Mouse (Mus musculus) myocyte (in vitro differentiated cells): ENCODE measurements around the gene Cchcr1. TPM values are rescaled to one million over a fixed set of nuclear protein-coding genes. Genes with fewer than 3 reads are reported as not detected.

Experiments
- H3K27me3 ChIP-seq: one replicate; pipeline ENCODE4 v1.6.1; 2011; ENCODE audit not compliant: control insufficient read depth, insufficient read depth, insufficient read length
- H3K36me3 ChIP-seq: one replicate; pipeline ENCODE4 v1.6.1; 2011; ENCODE audit not compliant: control insufficient read depth, insufficient read depth
- H3K4me2 ChIP-seq: one replicate; pipeline ENCODE4 v1.6.1; 2011; ENCODE audit warnings: low read depth, control low read depth
- H3K4me3 ChIP-seq: one replicate; pipeline ENCODE4 v1.5.1; 2011; ENCODE audit warnings: mild to moderate bottlenecking, control low read depth, moderate library complexity
- H3K79me2 ChIP-seq: one replicate; pipeline ENCODE4 v1.6.1; 2011; ENCODE audit not compliant: control insufficient read depth, insufficient read depth
- H3ac ChIP-seq: one replicate; pipeline ENCODE4 v1.6.1; 2011; ENCODE audit not compliant: control insufficient read depth, insufficient read length
- CEBPB ChIP-seq: IDR thresholded peaks from 2 replicates; pipeline ENCODE4 v1.6.1; 2011; ENCODE audit warnings: mild to moderate bottlenecking, moderate library complexity; ENCODE audit not compliant: poor library complexity, insufficient read depth, severe bottlenecking
- E2F4 ChIP-seq: IDR thresholded peaks from one replicate; pipeline ENCODE4 v1.6.1; 2011; ENCODE audit warnings: mild to moderate bottlenecking, control low read depth, moderate library complexity; ENCODE audit not compliant: insufficient read depth
- MAX ChIP-seq: IDR thresholded peaks from one replicate; pipeline ENCODE4 v1.6.1; 2011; ENCODE audit warnings: low read depth, mild to moderate bottlenecking, control low read depth
- MYOD1 ChIP-seq, 3 experiments: IDR thresholded peaks; one replicate each; pipeline ENCODE4 v1.6.1; 2011; ENCODE audit warnings: control low read depth in 2 of 3, low read depth in 2 of 3, mild to moderate bottlenecking in 2 of 3, moderate library complexity in 1 of 3; ENCODE audit not compliant: insufficient read length in 2 of 3, control insufficient read depth in 1 of 3
- MYOG ChIP-seq, 3 experiments: IDR thresholded peaks; one replicate each; pipeline ENCODE4 v1.6.1; 2011; ENCODE audit warnings: control low read depth in 2 of 3, low read depth in 2 of 3, mild to moderate bottlenecking in 2 of 3; ENCODE audit not compliant: insufficient read length in 2 of 3, control insufficient read depth in 1 of 3, insufficient read depth in 1 of 3
- POLR2A ChIP-seq: IDR thresholded peaks from one replicate; pipeline ENCODE4 v1.6.1; 2011; ENCODE audit warnings: low read depth, mild to moderate bottlenecking, control low read depth, moderate library complexity; ENCODE audit not compliant: insufficient read length
- POLR2AphosphoS2 ChIP-seq: IDR thresholded peaks from one replicate; pipeline ENCODE4 v1.6.1; 2011; ENCODE audit warnings: low read depth, control low read depth; ENCODE audit not compliant: insufficient read length
- REST ChIP-seq: IDR thresholded peaks from one replicate; pipeline ENCODE4 v1.6.1; 2011; ENCODE audit warnings: mild to moderate bottlenecking, control low read depth, moderate library complexity; ENCODE audit not compliant: insufficient read depth, insufficient read length
- SRF ChIP-seq: IDR thresholded peaks from one replicate; pipeline ENCODE4 v1.6.1; 2011; ENCODE audit warnings: low read depth; ENCODE audit not compliant: control insufficient read depth, insufficient read length
- TCF12 ChIP-seq: IDR thresholded peaks from one replicate; pipeline ENCODE4 v1.6.1; 2011; ENCODE audit warnings: mild to moderate bottlenecking, control low read depth; ENCODE audit not compliant: poor library complexity, insufficient read depth, severe bottlenecking
- TCF3 ChIP-seq: IDR thresholded peaks from one replicate; pipeline ENCODE4 v1.6.1; 2011; ENCODE audit warnings: low read depth, control low read depth; ENCODE audit not compliant: insufficient read length
- USF1 ChIP-seq: IDR thresholded peaks from one replicate; pipeline ENCODE4 v1.6.1; 2011; ENCODE audit warnings: low read depth, mild to moderate bottlenecking, control low read depth, moderate library complexity
- polyA plus RNA-seq: library from polyadenylated mRNA; unstranded; fragments of >200 nt; fragmentation: generic; extraction: Trizol; gene quantifications from one replicate; pipeline ENCODE4 v1.2.1, GENCODE M21; 2012; ENCODE audit warnings: missing spikeins

Gene Cchcr1
- polyA plus RNA-seq, 1 experiment = 8.8 TPM

- Histone ChIP-seq H3K36me3 (no peaks in the 10 kb centered on the region), H3K4me2 (no peak within 1 kb of the TSS), H3K4me3 (no peak within 1 kb of the TSS), H3ac (no peak within 1 kb of the TSS), H3K27me3 (peaks cover 17% of the 10 kb centered on the region), H3K79me2 (no peaks in the 10 kb centered on the region)
- TF ChIP-seq MYOD1 (IDR thresholded peaks at IDR 0.05; ENCODE audit: control insufficient read depth in 1 of 3, insufficient read length in 2 of 3, low read depth in 2 of 3) (no peak), POLR2A (no peak), USF1 (no peak), TCF3 (no peak), MAX (no peak), POLR2AphosphoS2 (no peak), MYOG (IDR thresholded peaks at IDR 0.05; ENCODE audit: control insufficient read depth in 1 of 3, insufficient read depth in 1 of 3, insufficient read length in 2 of 3, low read depth in 2 of 3) (no peak), REST (no peak), SRF (no peak), E2F4 (no peak), CEBPB (no peak), TCF12 (no peak)
These were observed 50.2 kb downstream of the Cchcr1 start, which contains the start of gene 2300002M23Rik for GRCm38 (mm10) chr17:35567150-35567549. 2300002M23Rik (plus strand) TSS chr17:35567450.

GRCm38 (mm10) chr17:35567767-35568166 lies 50.9 kb downstream of the Cchcr1 start:
- peaks cover 17% of the 10 kb centered on the region for H3K27me3 ChIP-seq
- TF ChIP-seq CEBPB = no peak
- no peak for TF ChIP-seq REST
- no peak for TF ChIP-seq SRF
- no peak for TF ChIP-seq MYOG (IDR thresholded peaks at IDR 0.05; ENCODE audit: control insufficient read depth in 1 of 3, insufficient read depth in 1 of 3, insufficient read length in 2 of 3, low read depth in 2 of 3)
- TF ChIP-seq TCF3 = no peak
- no peak for TF ChIP-seq MAX
- TF ChIP-seq TCF12 = no peak
- TF ChIP-seq POLR2A = no peak
- TF ChIP-seq POLR2AphosphoS2 = no peak
- TF ChIP-seq E2F4 = no peak
- TF ChIP-seq USF1 = no peak
- TF ChIP-seq MYOD1 (IDR thresholded peaks at IDR 0.05; ENCODE audit: control insufficient read depth in 1 of 3, insufficient read length in 2 of 3, low read depth in 2 of 3) = no peak
- no peak overlapping the region for H3K4me3 ChIP-seq

GRCm38 (mm10) chr17:35569091-35569944 lies 52.4 kb downstream of the Cchcr1 start:
- H3K27me3 ChIP-seq = peaks cover 17% of the 10 kb centered on the region
- H3K4me2 ChIP-seq = no peak overlapping the region
- TF ChIP-seq MYOD1 (IDR thresholded peaks at IDR 0.05; ENCODE audit: control insufficient read depth in 1 of 3, insufficient read length in 2 of 3, low read depth in 2 of 3) = no peak
- TF ChIP-seq USF1 = no peak
- TF ChIP-seq MYOG (IDR thresholded peaks at IDR 0.05; ENCODE audit: control insufficient read depth in 1 of 3, insufficient read depth in 1 of 3, insufficient read length in 2 of 3, low read depth in 2 of 3) = no peak
- TF ChIP-seq TCF12 = no peak
- TF ChIP-seq CEBPB = no peak
- no peak for TF ChIP-seq MAX
- TF ChIP-seq E2F4 = no peak
- no peak for TF ChIP-seq TCF3
- no peak for TF ChIP-seq POLR2AphosphoS2
- TF ChIP-seq REST = no peak
- no peak for TF ChIP-seq SRF
- TF ChIP-seq POLR2A = no peak
- no peaks in the 10 kb centered on the region for H3K36me3 ChIP-seq
- H3K79me2 ChIP-seq = no peaks in the 10 kb centered on the region
- no peak overlapping the region for H3ac ChIP-seq
- H3K4me3 ChIP-seq = no peak overlapping the region

More at GRCm38 (mm10) chr17:35567767-35568166, 50.9 kb downstream of the Cchcr1 start:
- Histone ChIP-seq H3ac (no peak overlapping the region), H3K79me2 (no peaks in the 10 kb centered on the region), H3K36me3 (no peaks in the 10 kb centered on the region), H3K4me2 (no peak overlapping the region)

- Histone ChIP-seq H3K4me3 (no peak overlapping the region), H3ac (no peak overlapping the region), H3K27me3 (peaks cover 17% of the 10 kb centered on the region), H3K4me2 (no peak overlapping the region), H3K36me3 (no peaks in the 10 kb centered on the region), H3K79me2 (no peaks in the 10 kb centered on the region)
- TF ChIP-seq MYOG (IDR thresholded peaks at IDR 0.05; ENCODE audit: control insufficient read depth in 1 of 3, insufficient read depth in 1 of 3, insufficient read length in 2 of 3, low read depth in 2 of 3) (no peak), TCF3 (no peak), MAX (no peak), TCF12 (no peak), E2F4 (no peak), MYOD1 (IDR thresholded peaks at IDR 0.05; ENCODE audit: control insufficient read depth in 1 of 3, insufficient read length in 2 of 3, low read depth in 2 of 3) (no peak), USF1 (no peak), SRF (no peak), POLR2A (no peak), REST (no peak), CEBPB (no peak), POLR2AphosphoS2 (no peak)
These were observed 53.9 kb downstream of the Cchcr1 start for GRCm38 (mm10) chr17:35570836-35571235.
